In the genomic region with DNA sequence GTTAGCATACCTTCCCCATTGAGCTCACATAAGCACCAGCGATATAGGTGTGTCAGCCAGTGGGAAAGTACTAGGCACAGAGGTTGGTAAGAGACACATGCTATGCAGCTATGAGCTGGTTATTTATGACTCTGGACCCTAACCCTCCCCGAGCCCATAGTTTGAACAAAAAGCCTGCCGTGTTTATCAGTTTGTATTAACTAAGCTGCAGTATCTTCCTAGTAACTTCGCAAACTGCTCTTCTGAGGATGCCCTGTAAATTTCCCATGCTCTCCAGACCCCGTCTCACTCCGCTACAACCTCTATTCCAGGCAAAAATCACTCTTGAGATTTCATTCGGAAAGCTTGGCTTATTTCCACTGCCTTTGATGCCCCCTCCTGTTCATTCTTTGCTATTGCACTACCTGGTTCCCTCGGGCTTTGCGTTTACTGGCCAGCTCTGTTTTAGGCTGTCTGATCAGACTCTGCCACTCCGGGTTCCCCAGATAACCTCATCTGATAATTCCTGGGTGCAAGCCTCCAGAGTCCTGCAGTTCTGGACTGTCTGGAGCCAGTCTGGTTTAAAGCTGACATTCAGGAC, we compare ENCODE assay signal across 8 mouse cellular contexts. TPM values are rescaled to one million over a fixed set of nuclear protein-coding genes. Genes with fewer than 3 reads are reported as not detected.
A peak's percentile ranks its signal among the peaks of the same experiment; 100 is the strongest.
DNase-seq lines count a peak whose midpoint lies in the region; ATAC-seq lines count a peak whose summit lies in the region.

No protein-coding gene starts in this region.

- H3K9ac ChIP-seq in heart, embryonic 12.5 days = no peak overlapping the region
- H3K9ac ChIP-seq in neural tube, embryonic 11.5 days (ENCODE audit: low read length) = no peak overlapping the region

- ATAC-seq in heart, embryonic 12.5 days (ENCODE audit: insufficient number of reproducible peaks, low FRiP score) = no peak
- ATAC-seq in neural tube, embryonic 11.5 days (ENCODE audit: insufficient read depth, low FRiP score, low TSS enrichment) = no peak
- ATAC-seq in monocyte, adult 5-6 weeks (replicated peaks; ENCODE audit: insufficient number of reproducible peaks, low FRiP score, low TSS enrichment, poor library complexity, severe bottlenecking) = no peak

- no peak overlapping the region for H3K4me3 ChIP-seq in heart, embryonic 12.5 days
- H3K4me3 ChIP-seq in neural tube, embryonic 11.5 days (ENCODE audit: low read depth, low read length) = no peak overlapping the region

- peak; percentile 16 for DNase-seq in ovary, postnatal 36 days (ENCODE audit: low spot score)
- no peak for DNase-seq in ovary, postnatal 10 days (ENCODE audit: low spot score)
- peak; percentile 43 for DNase-seq in T-cell, adult 2 months (ENCODE audit: low spot score)
- DNase-seq in cerebellum, postnatal 10 days = peak; percentile 77 to 88
- DNase-seq in layer of hippocampus, postnatal 10 days (ENCODE audit: low spot score in 2 of 2) = peak; percentile 65 to 73
- DNase-seq in neural tube, embryonic 11.5 days (ENCODE audit: low spot score) = peak; percentile 58

- H3K27ac ChIP-seq in heart, embryonic 12.5 days (ENCODE audit: poor library complexity, severe bottlenecking) = no peak overlapping the region
- H3K27ac ChIP-seq in neural tube, embryonic 11.5 days (ENCODE audit: low read depth, low read length) = no peak overlapping the region

- H3K4me1 ChIP-seq in heart, embryonic 12.5 days (replicated peaks) = peaks cover 9% of the 10 kb centered on the region
- H3K4me1 ChIP-seq in neural tube, embryonic 11.5 days (ENCODE audit: control insufficient read depth, insufficient read depth, low read length) = no peaks in the 10 kb centered on the region

- WGBS in heart, embryonic 12.5 days = 27% methylated on average over 10 of the region's 10 CpGs
- 28% methylated on average over 10 of the region's 10 CpGs for WGBS in neural tube, embryonic 11.5 days

- peaks cover 13% of the 10 kb centered on the region; the same call in 1 of the 2 replicates for H3K27me3 ChIP-seq in heart, embryonic 12.5 days (replicated peaks)
- H3K27me3 ChIP-seq in neural tube, embryonic 11.5 days (ENCODE audit: control insufficient read depth, insufficient read depth, low read length) = no peaks in the 10 kb centered on the region

- no peaks in the 10 kb centered on the region for H3K36me3 ChIP-seq in heart, embryonic 12.5 days
- no peaks in the 10 kb centered on the region for H3K36me3 ChIP-seq in neural tube, embryonic 11.5 days (ENCODE audit: control insufficient read depth, insufficient read depth, low read length)

- 0 out of 2 replicates have a peak overlapping the region, but pooled peaks have one; percentile 6 for H3K4me2 ChIP-seq in heart, embryonic 12.5 days
- H3K4me2 ChIP-seq in neural tube, embryonic 11.5 days (ENCODE audit: low read depth) = no peak overlapping the region

- no peaks in the 10 kb centered on the region for H3K9me3 ChIP-seq in heart, embryonic 12.5 days (replicated peaks)
- no peaks in the 10 kb centered on the region for H3K9me3 ChIP-seq in neural tube, embryonic 11.5 days (ENCODE audit: control insufficient read depth, low read length)

RNA-seq across cellular contexts. Expression of a gene that starts 18.4 kb away (rescaled TPM):
- polyA plus RNA-seq in heart, embryonic 12.5 days (2016; fragmentation: Nextera tagmentation; extraction: Ambion mirVana) = 75.4 and 81.8 TPM in 2 replicates
- 100 to 1,000 TPM in 1 of 2 experiments, 10 to 100 TPM in 1; 87.7 to 110 TPM for total RNA-seq in layer of hippocampus, postnatal 10 days (2021)
- polyA plus RNA-seq in neural tube, embryonic 11.5 days (2014; fragmentation: Nextera tagmentation; extraction: Ambion mirVana) = 81.1 and 83.3 TPM in 2 replicates
- 97.2 to 110 TPM (median 108 TPM) in 3 replicates for total RNA-seq in monocyte, adult 5-6 weeks (2017)

RNA-seq across cellular contexts. Expression of a gene that starts 34.4 kb away (rescaled TPM):
- 1.2 and 1.3 TPM in 2 replicates for polyA plus RNA-seq in heart, embryonic 12.5 days (2016; fragmentation: Nextera tagmentation; extraction: Ambion mirVana)
- total RNA-seq in layer of hippocampus, postnatal 10 days (2021) = 1 to 10 TPM; 2.6 to 3.2 TPM
- 1.8 and 2.0 TPM in 2 replicates for polyA plus RNA-seq in neural tube, embryonic 11.5 days (2014; fragmentation: Nextera tagmentation; extraction: Ambion mirVana)
- 404 to 550 TPM (median 548 TPM) in 3 replicates for total RNA-seq in monocyte, adult 5-6 weeks (2017)

Comparison
In these comparisons a context has a peak if more than half of its experiments do, and no peak if none do; other contexts are left out.
1. RNA of a gene that starts 34.4 kb away (total RNA-seq): 404 to 550 TPM in monocyte, adult 5-6 weeks; 2.6 to 3.2 TPM in layer of hippocampus, postnatal 10 days; every median in the first group is over 10 times any median in the second.